Mouse (Mus musculus) forebrain, embryonic 15.5 days (tissue): ENCODE results near the gene Pla2g7. TPM values are rescaled to one million over a fixed set of nuclear protein-coding genes. Genes with fewer than 3 reads are reported as not detected.
"Not testable (repeated sequence)": the region's sequence is repeated elsewhere in the genome, so short reads cannot be mapped to it uniquely, and the experiment has no call there.

ENCODE experiments used
- ATAC-seq: fragments of 200-750 bp; cut with Nextera tagmentation; replicated peaks from 2 replicates; pipeline ENCODE4 v1.8.0; 2017; ENCODE audit warnings: mild to moderate bottlenecking, moderate TSS enrichment, moderate library complexity
- H3K27ac ChIP-seq: fragments of 300-500 bp; sonication (generic); replicated peaks from 2 replicates; pipeline ENCODE4 v1.5.1; 2015; ENCODE audit warnings: mild to moderate bottlenecking, inconsistent platforms
- H3K27me3 ChIP-seq: fragments of 300-500 bp; sonication (generic); 2 replicates; pipeline ENCODE4 v1.6.1; 2015; ENCODE audit warnings: inconsistent platforms
- H3K36me3 ChIP-seq: fragments of 300-500 bp; sonication (generic); 2 replicates; pipeline ENCODE4 v1.6.1; 2015; ENCODE audit warnings: mild to moderate bottlenecking, inconsistent platforms
- H3K4me1 ChIP-seq: fragments of 300-500 bp; sonication (generic); 2 replicates; pipeline ENCODE4 v1.6.1; 2015; ENCODE audit warnings: inconsistent platforms
- H3K4me2 ChIP-seq: fragments of 300-500 bp; sonication (generic); replicated peaks from 2 replicates; pipeline ENCODE4 v1.6.1; 2015; ENCODE audit warnings: mild to moderate bottlenecking, inconsistent platforms
- H3K4me3 ChIP-seq: fragments of 300-500 bp; sonication (generic); 2 replicates; pipeline ENCODE4 v1.5.1; 2015; ENCODE audit warnings: mild to moderate bottlenecking, inconsistent platforms
- H3K9ac ChIP-seq: fragments of 300-500 bp; sonication (generic); replicated peaks from 2 replicates; pipeline ENCODE4 v1.6.1; 2015; ENCODE audit warnings: mild to moderate bottlenecking, inconsistent platforms
- H3K9me3 ChIP-seq: fragments of 300-500 bp; sonication (generic); 2 replicates; pipeline ENCODE4 v1.6.1; 2016; ENCODE audit warnings: inconsistent platforms
- WGBS: fragments of 180-500 bp; shearing (Covaris S2); methylation state at CpG from one replicate; pipeline ENCODE4 v1.1.7; 2015; ENCODE audit warnings: mixed read lengths; 5-methylcytosine and 5-hydroxymethylcytosine counted together
- polyA plus RNA-seq: library from polyadenylated mRNA; unstranded; fragments of >200 nt; fragmentation: Nextera tagmentation; extraction: Ambion mirVana; gene quantifications from 2 replicates; pipeline ENCODE4 v1.2.1, GENCODE M21; 2015

Gene Pla2g7
- polyA plus RNA-seq, result 8.0 and 9.0 TPM in 2 replicates

DNA sequence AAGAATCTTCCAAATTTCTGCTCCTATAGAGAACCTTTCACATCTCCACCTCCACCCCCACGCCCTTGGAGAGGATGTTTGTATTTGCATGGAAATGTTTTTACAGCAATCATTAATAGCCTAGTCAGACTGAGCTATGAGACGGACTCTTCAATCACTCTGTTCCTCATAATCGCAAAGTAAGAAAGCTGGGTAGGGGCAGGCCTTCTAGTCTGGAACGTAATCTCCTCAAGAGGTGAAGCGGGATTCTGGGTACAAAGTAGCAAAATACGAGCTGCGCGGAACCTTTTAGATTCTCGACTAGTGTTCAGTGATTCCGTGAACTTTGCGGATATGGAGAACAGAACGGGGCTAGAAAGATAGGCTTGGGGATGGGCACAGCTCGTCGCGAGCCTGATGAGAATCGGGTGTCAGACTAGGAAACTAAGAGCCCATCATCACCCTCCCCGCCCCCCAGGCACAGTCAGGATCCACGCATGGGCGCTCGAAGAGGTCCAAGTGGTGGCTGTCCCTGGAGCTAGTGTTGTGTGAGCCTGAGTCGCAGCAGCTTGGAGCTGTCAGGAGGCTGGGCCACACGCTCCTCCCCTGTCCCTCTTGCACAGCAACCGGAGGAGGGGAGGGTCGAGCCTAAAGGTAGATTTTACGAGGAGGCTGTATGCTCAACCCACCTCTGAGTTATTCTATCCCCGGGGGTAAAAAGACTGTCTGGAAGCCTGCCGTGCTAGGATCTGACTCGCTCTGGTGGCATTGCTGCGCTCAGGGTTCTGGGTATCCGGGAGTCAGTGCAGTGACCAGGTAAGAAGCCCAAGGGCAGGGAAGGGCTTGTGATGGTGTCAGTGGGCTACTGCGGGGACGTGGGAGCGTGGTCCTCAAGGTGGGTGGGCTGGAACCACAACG, at the start of gene Pla2g7:
TSS of gene Pla2g7 (plus strand) at position 107 of the 897 bp plus-strand sequence.
- Histone ChIP-seq H3K27ac (no peak within 1 kb of the TSS; the same call in 1 of the 2 replicates), H3K4me3 (peak within 1 kb of the TSS; percentile 48), H3K36me3 (no peaks in the 10 kb centered on the region), H3K27me3 (no peaks in the 10 kb centered on the region), H3K9ac (peak within 1 kb of the TSS; percentile 51), H3K4me2 (peak within 1 kb of the TSS; percentile 82), H3K9me3 (no peaks in the 10 kb centered on the region), H3K4me1 (peaks cover 8% of the 10 kb centered on the region)
- WGBS, result under 1% methylated on average over 34 of the region's 34 CpGs
- peak; percentile 92 for ATAC-seq

DNA sequence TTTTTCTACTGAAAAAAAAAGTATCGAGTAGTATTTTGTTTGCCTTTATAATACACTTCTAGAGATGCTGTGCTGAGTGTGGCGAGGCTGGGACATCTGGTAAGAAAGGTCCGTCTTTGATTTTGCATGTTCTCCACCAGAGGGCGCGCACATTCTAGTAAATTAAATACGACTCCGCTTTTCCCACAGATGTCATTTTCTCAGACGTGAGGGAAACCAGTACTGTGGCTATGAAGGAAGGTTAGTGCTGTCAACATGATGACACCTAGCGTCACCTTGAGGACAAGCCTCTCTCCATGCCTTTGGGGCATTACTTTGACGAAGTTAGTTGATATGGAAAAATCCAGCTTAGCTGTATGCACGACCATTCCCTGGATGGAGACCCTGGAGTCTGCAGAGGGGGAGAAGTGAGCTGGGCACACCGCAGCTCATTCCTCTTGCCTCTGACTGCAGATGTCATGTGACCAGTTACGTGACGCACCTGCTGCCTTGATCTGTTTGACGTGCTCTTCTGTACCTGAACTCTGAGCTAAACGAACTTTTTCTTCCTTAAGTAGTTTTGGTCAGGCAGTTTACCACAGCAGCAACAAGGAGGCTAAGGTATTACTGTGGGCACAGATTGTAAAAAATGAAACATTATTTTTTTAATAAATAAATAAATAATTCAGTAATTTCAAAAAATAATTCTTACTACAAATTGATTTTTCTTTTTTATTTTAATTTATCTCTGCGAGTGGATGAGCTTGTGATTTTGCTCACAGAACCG, 49.1 kb upstream of the Pla2g7 start:
- Histone ChIP-seq H3K9me3 (peaks cover 6% of the 10 kb centered on the region; the same call in 1 of the 2 replicates), H3K9ac (no peak overlapping the region), H3K27me3 (no peaks in the 10 kb centered on the region), H3K4me1 (0 out of 2 replicates have a peak, but pooled peaks cover 3% of the 10 kb centered on the region), H3K27ac (no peak overlapping the region), H3K36me3 (no peaks in the 10 kb centered on the region), H3K4me3 (no peak overlapping the region), H3K4me2 (no peak overlapping the region)
- ATAC-seq, result peak; percentile 85
- 30% methylated on average over 18 of the region's 18 CpGs for WGBS

DNA sequence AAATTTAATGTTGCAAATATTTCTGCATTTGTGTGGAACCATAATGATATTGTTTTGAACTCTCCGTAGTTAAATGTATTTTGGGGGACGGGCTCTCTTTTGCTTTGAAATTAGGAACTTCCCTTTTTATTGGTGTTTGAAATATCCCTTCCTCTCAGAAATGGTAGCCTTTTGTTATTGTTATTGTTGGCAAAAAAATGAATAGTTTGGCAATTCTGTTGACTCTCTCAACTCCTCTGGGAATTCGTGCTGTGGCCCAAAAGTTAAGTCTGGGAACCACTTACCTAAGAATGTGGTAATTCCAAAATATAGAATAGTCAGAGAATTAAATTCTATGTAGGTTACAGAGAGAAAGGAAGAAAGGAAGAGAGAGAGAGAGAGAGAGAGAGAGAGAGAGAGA, 47.7 kb upstream of the Pla2g7 start:
- Histone ChIP-seq H3K4me2 (no peak overlapping the region), H3K4me1 (0 out of 2 replicates have a peak, but pooled peaks cover 3% of the 10 kb centered on the region), H3K27ac (no peak overlapping the region), H3K9me3 (no peaks in the 10 kb centered on the region), H3K4me3 (no peak overlapping the region), H3K36me3 (no peaks in the 10 kb centered on the region), H3K27me3 (no peaks in the 10 kb centered on the region), H3K9ac (no peak overlapping the region)
- no peak for ATAC-seq
- 83% methylated on average over 3 of the region's 3 CpGs for WGBS

DNA sequence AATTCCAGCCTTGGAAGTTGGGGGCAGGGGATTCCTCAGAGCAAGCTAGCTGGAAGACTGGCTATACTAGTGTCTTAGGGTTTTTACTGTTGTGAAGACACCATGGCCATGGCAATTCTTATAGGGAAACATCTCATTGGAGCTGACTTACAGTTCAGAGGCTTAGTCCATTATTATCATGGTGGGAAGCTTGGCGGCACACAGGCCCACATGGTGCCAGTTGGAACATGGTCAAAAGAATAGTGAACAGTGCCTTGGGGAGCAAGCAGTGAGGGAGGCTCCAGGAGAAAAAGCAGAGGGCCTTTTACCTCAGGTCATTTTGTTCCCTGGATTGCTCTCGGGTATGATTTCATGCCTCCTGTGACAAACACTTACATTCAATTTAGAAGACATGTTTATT, 37.4 kb upstream of the Pla2g7 start:
- no peak overlapping the region for H3K27ac ChIP-seq
- ATAC-seq, result no peak
- whole genome bisulfite sequencing, result 68% methylated on average over 2 of the region's 2 CpGs

DNA sequence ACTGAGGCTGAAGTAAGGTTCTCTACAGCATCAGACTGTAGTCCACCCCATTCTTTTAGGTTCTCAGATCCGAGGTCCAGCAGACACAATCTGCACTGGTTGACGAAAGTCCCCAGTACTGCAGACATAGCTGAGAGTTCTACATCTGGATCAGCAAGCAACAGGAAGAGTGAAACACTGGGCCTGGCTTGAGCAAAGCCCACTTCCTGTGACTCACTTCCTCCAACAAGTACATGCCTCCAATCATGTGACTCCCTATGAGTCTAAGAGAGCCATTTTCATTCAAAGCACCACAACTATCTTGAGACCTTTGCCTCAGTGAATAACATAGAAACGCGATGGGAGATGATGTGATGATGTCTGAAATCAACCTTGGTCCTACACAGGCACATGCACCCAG, 36.7 kb upstream of the Pla2g7 start:
- 88% methylated on average over 4 of the region's 4 CpGs for WGBS
- no peak for ATAC-seq
- H3K9ac ChIP-seq, result no peak overlapping the region
- no peaks in the 10 kb centered on the region for H3K9me3 ChIP-seq
- no peak overlapping the region for H3K27ac ChIP-seq
- H3K4me2 ChIP-seq, result no peak overlapping the region
- H3K4me1 ChIP-seq, result peaks cover 12% of the 10 kb centered on the region
- no peak overlapping the region for H3K4me3 ChIP-seq
- no peaks in the 10 kb centered on the region for H3K36me3 ChIP-seq
- H3K27me3 ChIP-seq, result no peaks in the 10 kb centered on the region

More for the DNA sequence above, 37.4 kb upstream of the Pla2g7 start:
- Histone ChIP-seq H3K4me1 (peaks cover 12% of the 10 kb centered on the region), H3K9me3 (no peaks in the 10 kb centered on the region), H3K36me3 (no peaks in the 10 kb centered on the region), H3K4me3 (no peak overlapping the region), H3K27me3 (no peaks in the 10 kb centered on the region), H3K4me2 (no peak overlapping the region), H3K9ac (no peak overlapping the region)

DNA sequence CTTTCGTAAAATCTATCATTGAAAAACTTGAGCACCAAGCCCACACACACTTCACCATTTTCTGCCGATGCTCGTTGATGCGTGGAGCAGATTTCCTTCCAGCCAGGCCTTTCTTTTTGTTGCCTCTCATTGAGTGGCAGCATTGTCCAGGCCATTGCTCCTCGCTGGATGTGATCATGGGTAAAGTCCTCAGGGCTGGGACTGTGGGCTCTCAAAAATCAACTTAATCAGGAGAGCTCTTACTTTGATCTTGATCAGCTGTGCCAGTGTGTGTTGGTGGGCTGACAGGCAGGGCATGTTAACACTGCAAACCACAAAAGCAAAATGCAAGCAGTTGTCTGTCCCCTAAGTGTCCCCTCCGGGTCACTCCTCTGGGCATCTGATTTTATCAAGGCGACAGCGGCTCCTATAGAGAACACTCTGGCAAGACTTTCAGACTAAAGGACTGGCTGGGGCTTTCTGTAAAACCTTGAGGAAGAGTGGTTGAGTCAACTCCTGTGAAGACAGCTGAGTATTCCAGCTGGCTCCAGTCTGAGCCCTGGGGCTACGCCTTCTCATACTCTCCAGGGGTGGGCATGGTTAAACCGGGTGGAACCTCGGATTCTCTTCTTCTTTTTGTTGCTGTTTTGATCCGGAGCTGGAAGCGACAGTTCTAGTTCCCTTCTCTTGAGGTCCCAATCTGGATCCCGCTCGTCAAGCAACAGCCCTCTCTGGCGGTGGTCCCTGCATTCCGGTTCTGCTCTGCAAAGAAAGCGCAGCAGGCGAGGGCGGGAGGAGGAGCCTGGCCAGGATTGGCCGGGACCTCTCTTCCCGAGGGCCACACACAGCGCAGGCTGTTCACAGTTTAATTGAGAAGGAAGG, 33.3 kb upstream of the Pla2g7 start:
- 5% methylated on average over 23 of the region's 23 CpGs for WGBS
- Histone ChIP-seq H3K9me3 (no peaks in the 10 kb centered on the region), H3K9ac (0 out of 2 replicates have a peak overlapping the region, but pooled peaks have one; percentile 7), H3K27ac (no peak overlapping the region), H3K4me2 (peak overlapping the region; percentile 30), H3K4me1 (peaks cover 12% of the 10 kb centered on the region), H3K27me3 (no peaks in the 10 kb centered on the region), H3K4me3 (0 out of 2 replicates have a peak overlapping the region, but pooled peaks have one; percentile 4), H3K36me3 (no peaks in the 10 kb centered on the region)
- ATAC-seq, result peak; percentile 83

DNA sequence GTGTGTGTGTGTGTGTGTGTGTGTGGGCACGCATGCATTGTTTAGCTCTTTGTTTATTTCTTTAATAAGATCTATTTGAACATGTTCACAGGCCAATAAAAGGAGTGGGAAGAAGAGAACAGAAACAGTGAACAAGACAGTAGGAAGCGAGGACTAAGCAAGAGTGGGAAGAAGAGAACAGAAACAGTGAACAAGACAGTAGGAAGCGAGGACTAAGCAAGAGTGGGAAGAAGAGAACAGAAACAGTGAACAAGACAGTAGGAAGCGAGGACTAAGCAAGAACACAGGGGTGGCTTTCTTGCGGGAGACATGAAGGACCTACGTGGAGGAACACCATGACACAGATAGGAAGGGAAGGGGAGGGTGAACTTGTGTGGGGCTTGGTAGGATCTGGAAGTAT, 31.1 kb upstream of the Pla2g7 start:
- ATAC-seq, H3K9ac ChIP-seq, H3K4me3 ChIP-seq, H3K4me2 ChIP-seq, H3K27ac ChIP-seq, H3K4me1 ChIP-seq, H3K9me3 ChIP-seq, H3K27me3 ChIP-seq, H3K36me3 ChIP-seq: not testable (repeated sequence)
- WGBS, result 85% methylated on average over 6 of the region's 6 CpGs

DNA sequence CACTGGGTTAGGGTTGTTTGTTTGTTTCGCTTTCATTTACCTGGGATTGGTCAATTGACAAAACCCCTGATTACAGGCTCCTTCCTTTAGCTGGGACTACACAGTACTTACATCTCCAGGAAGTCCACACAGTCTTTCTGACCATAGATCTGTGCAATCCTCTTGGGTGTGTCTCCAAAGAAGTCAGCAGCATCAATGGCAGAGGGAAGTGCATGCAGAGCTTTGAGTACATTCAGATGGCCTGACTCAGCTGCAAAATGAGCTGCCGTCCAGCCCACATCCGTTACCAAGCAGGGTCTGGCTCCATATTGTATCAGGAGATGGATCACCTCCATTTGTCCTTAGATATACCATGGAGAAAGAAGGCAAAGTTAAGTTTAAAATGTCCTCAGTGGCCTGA, 29.1 kb upstream of the Pla2g7 start:
- Histone ChIP-seq H3K9me3 (no peaks in the 10 kb centered on the region), H3K27ac (no peak overlapping the region), H3K36me3 (no peaks in the 10 kb centered on the region), H3K4me2 (no peak overlapping the region), H3K27me3 (no peaks in the 10 kb centered on the region), H3K9ac (no peak overlapping the region), H3K4me1 (peaks cover 9% of the 10 kb centered on the region), H3K4me3 (no peak overlapping the region)
- no peak for ATAC-seq
- 92% methylated on average over 3 of the region's 3 CpGs for WGBS

DNA sequence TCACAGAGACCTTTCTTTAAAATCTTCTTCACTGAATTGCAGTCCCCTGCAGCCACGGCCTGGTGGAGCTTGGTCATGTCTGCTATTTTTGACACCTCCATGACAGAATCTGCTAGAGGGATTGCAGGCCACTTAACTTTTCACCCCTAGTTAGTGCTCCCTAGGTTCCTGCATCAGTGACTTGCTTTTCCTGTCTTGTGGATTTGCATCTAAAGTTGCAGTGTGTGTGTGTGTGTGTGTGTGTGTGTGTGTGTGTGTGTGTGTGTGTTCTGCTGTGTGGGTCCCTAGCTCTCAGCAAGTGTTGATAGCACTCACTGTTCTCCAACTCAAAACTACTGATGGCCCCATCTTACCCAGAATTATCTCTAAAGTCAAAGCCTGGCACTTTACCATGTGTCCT, 24.4 kb upstream of the Pla2g7 start, which contains the start of gene Ankrd66:
TSS of gene Ankrd66 (minus strand) at position 101 of the 400 bp plus-strand sequence.
- H3K36me3 ChIP-seq, result no peaks in the 10 kb centered on the region
- H3K9ac ChIP-seq, result no peak within 1 kb of the TSS
- ATAC-seq, result no peak
- 78% methylated on average over 1 of the region's 1 CpGs for WGBS
- no peaks in the 10 kb centered on the region for H3K27me3 ChIP-seq
- H3K4me1 ChIP-seq, result no peaks in the 10 kb centered on the region
- H3K9me3 ChIP-seq, result no peaks in the 10 kb centered on the region
- H3K4me3 ChIP-seq, result no peak within 1 kb of the TSS
- no peak within 1 kb of the TSS for H3K27ac ChIP-seq
- H3K4me2 ChIP-seq, result no peak within 1 kb of the TSS

DNA sequence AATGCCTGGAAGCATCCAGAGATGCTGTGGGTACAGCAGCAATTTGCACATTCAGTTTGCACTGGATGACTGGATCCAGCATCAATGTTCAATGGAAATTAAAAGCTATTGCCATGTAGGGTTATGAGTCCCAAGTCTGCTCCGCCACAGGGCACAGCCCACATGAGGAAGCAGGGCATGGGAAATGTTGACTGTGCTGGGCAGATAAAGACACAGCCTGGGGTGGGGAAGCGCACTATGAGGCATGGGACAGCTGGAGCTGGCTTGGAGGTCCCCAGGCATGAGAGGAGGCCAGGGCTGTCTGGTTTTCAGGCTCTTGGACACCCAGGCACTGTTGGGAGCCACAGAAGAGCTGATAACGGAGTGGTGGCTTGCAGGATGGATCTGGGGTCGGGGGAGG, 23.9 kb upstream of the Pla2g7 start:
- Histone ChIP-seq H3K27me3 (no peaks in the 10 kb centered on the region), H3K4me1 (no peaks in the 10 kb centered on the region), H3K4me2 (no peak overlapping the region), H3K9ac (no peak overlapping the region), H3K36me3 (no peaks in the 10 kb centered on the region), H3K4me3 (no peak overlapping the region), H3K27ac (no peak overlapping the region), H3K9me3 (no peaks in the 10 kb centered on the region)
- no peak for ATAC-seq
- WGBS, result 85% methylated on average over 4 of the region's 4 CpGs

DNA sequence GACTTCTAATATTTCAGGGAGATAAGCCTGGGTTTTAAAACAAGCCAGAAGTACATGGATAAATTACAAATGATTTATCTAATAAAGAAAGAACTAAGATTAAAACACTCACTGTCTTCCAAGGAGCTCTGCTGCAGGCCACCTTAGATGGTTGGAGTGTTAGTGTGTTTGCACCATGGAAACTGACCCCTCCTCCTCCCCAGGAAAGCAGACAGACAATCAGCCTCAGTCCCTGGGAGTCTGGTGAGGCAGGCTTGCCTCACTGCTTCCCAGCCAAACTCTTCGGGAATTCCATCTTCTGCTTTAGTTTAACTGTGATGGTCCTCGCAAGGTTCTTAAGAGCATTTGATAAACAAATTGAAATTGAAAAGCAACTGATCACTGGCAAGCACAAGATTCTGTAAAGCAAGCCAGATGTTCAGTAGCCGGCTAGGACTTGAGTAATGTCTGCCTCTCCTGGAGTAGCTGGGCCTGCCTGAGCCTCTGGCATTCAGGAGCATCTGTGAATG, 16.7 kb upstream of the Pla2g7 start:
- 47% methylated on average over 3 of the region's 3 CpGs for WGBS
- Histone ChIP-seq H3K9ac (no peak overlapping the region), H3K27ac (no peak overlapping the region), H3K36me3 (no peaks in the 10 kb centered on the region), H3K27me3 (no peaks in the 10 kb centered on the region), H3K4me2 (no peak overlapping the region), H3K4me1 (no peaks in the 10 kb centered on the region), H3K4me3 (no peak overlapping the region), H3K9me3 (no peaks in the 10 kb centered on the region)
- ATAC-seq, result no peak
